Mouse (Mus musculus): ENCODE data around the gene Gm9833. TPM values are rescaled to one million over a fixed set of nuclear protein-coding genes. Genes with fewer than 3 reads are reported as not detected.

Gm9833 gene
- polyA plus RNA-seq, 1 experiment from 2014 or later = 0.95 TPM

- H3K27ac ChIP-seq (ENCODE audit: low read length) = no peak overlapping the region
- H3K27me3 ChIP-seq (replicated peaks; ENCODE audit: insufficient read depth, low read length) = no peaks in the 10 kb centered on the region
- ATAC-seq (no peak), DNase-seq (ENCODE audit: low spot score) (no peak)
- H3K4me2 ChIP-seq (replicated peaks; ENCODE audit: low read depth, low read length) = no peak overlapping the region
- TF ChIP-seq EP300 (IDR thresholded peaks at IDR 0.05) = no peak
- no peak for TF ChIP-seq CTCF (IDR thresholded peaks at IDR 0.05)
- no peaks in the 10 kb centered on the region for H3K4me1 ChIP-seq (ENCODE audit: insufficient read depth, low read depth, low read length)
- no peaks in the 10 kb centered on the region for H3K36me3 ChIP-seq (ENCODE audit: insufficient read depth, low read length)
- H3K4me3 ChIP-seq (ENCODE audit: low read depth, low read length) = no peak overlapping the region
- WGBS = 39% methylated on average over 6 of the region's 6 CpGs
- no peak overlapping the region for H3K9ac ChIP-seq (replicated peaks; ENCODE audit: low read depth)
- H3K9me3 ChIP-seq (ENCODE audit: low read length) = no peaks in the 10 kb centered on the region
These were observed 5.9 kb upstream of the Gm9833 start for GRCm38 (mm10) chr3:10081911-10082541.

- no peak for ATAC-seq
- no peak for DNase-seq (ENCODE audit: low spot score)
- Histone ChIP-seq H3K9me3 (ENCODE audit: low read length) (no peaks in the 10 kb centered on the region), H3K27ac (ENCODE audit: low read length) (no peak overlapping the region), H3K4me3 (ENCODE audit: low read depth, low read length) (no peak overlapping the region), H3K9ac (replicated peaks; ENCODE audit: low read depth) (no peak overlapping the region), H3K4me2 (replicated peaks; ENCODE audit: low read depth, low read length) (no peak overlapping the region), H3K4me1 (ENCODE audit: insufficient read depth, low read depth, low read length) (no peaks in the 10 kb centered on the region), H3K27me3 (replicated peaks; ENCODE audit: insufficient read depth, low read length) (no peaks in the 10 kb centered on the region), H3K36me3 (ENCODE audit: insufficient read depth, low read length) (no peaks in the 10 kb centered on the region)
- WGBS = 32% methylated on average over 4 of the region's 4 CpGs
- TF ChIP-seq CTCF (IDR thresholded peaks at IDR 0.05) (no peak), EP300 (IDR thresholded peaks at IDR 0.05) (no peak)
These were observed 5.3 kb upstream of the Gm9833 start for GRCm38 (mm10) chr3:10082545-10083062.

- H3K4me2 ChIP-seq (replicated peaks; ENCODE audit: low read depth, low read length) = no peak overlapping the region
- H3K27ac ChIP-seq (ENCODE audit: low read length) = no peak overlapping the region
- DNase-seq (ENCODE audit: low spot score) (peak; percentile 55), ATAC-seq (no peak)
- no peaks in the 10 kb centered on the region for H3K27me3 ChIP-seq (replicated peaks; ENCODE audit: insufficient read depth, low read length)
- TF ChIP-seq EP300 (IDR thresholded peaks at IDR 0.05) (no peak), CTCF (IDR thresholded peaks at IDR 0.05) (no peak)
- H3K9ac ChIP-seq (replicated peaks; ENCODE audit: low read depth) = no peak overlapping the region
- no peaks in the 10 kb centered on the region for H3K4me1 ChIP-seq (ENCODE audit: insufficient read depth, low read depth, low read length)
- H3K4me3 ChIP-seq (ENCODE audit: low read depth, low read length) = no peak overlapping the region
- H3K9me3 ChIP-seq (ENCODE audit: low read length) = no peaks in the 10 kb centered on the region
- 68% methylated on average over 3 of the region's 3 CpGs for WGBS
- no peaks in the 10 kb centered on the region for H3K36me3 ChIP-seq (ENCODE audit: insufficient read depth, low read length)
These were observed 3.8 kb upstream of the Gm9833 start for GRCm38 (mm10) chr3:10084102-10084501.

- Histone ChIP-seq H3K4me3 (ENCODE audit: low read depth, low read length) (no peak overlapping the region), H3K4me2 (replicated peaks; ENCODE audit: low read depth, low read length) (no peak overlapping the region), H3K27ac (ENCODE audit: low read length) (no peak overlapping the region), H3K4me1 (ENCODE audit: insufficient read depth, low read depth, low read length) (no peaks in the 10 kb centered on the region), H3K9me3 (ENCODE audit: low read length) (no peaks in the 10 kb centered on the region), H3K9ac (replicated peaks; ENCODE audit: low read depth) (no peak overlapping the region), H3K36me3 (ENCODE audit: insufficient read depth, low read length) (no peaks in the 10 kb centered on the region), H3K27me3 (replicated peaks; ENCODE audit: insufficient read depth, low read length) (no peaks in the 10 kb centered on the region)
- 53% methylated on average over 7 of the region's 7 CpGs for WGBS
- no peak; the same call in 1 of the 2 replicates for ATAC-seq
- TF ChIP-seq CTCF (IDR thresholded peaks at IDR 0.05) = no peak
- TF ChIP-seq EP300 (IDR thresholded peaks at IDR 0.05) = no peak
- DNase-seq (ENCODE audit: low spot score) = peak; percentile 49
These were observed 2.4 kb upstream of the Gm9833 start for GRCm38 (mm10) chr3:10085396-10086119.

- Histone ChIP-seq H3K9me3 (ENCODE audit: low read length) (no peaks in the 10 kb centered on the region), H3K4me3 (ENCODE audit: low read depth, low read length) (no peak overlapping the region), H3K36me3 (ENCODE audit: insufficient read depth, low read length) (no peaks in the 10 kb centered on the region), H3K27me3 (replicated peaks; ENCODE audit: insufficient read depth, low read length) (no peaks in the 10 kb centered on the region), H3K9ac (replicated peaks; ENCODE audit: low read depth) (no peak overlapping the region), H3K4me1 (ENCODE audit: insufficient read depth, low read depth, low read length) (no peaks in the 10 kb centered on the region; the same call in 1 of the 2 replicates), H3K27ac (ENCODE audit: low read length) (no peak overlapping the region), H3K4me2 (replicated peaks; ENCODE audit: low read depth, low read length) (no peak overlapping the region)
- 87% methylated on average over 8 of the region's 8 CpGs for WGBS
- TF ChIP-seq EP300 (IDR thresholded peaks at IDR 0.05) (no peak), CTCF (IDR thresholded peaks at IDR 0.05) (no peak)
- DNase-seq (ENCODE audit: low spot score) (no peak), ATAC-seq (no peak)
These were observed 399 bp upstream of the Gm9833 start for GRCm38 (mm10) chr3:10087511-10087910.

- Histone ChIP-seq H3K36me3 (ENCODE audit: insufficient read depth, low read length) (no peaks in the 10 kb centered on the region), H3K27me3 (replicated peaks; ENCODE audit: insufficient read depth, low read length) (no peaks in the 10 kb centered on the region), H3K9me3 (ENCODE audit: low read length) (no peaks in the 10 kb centered on the region), H3K4me2 (replicated peaks; ENCODE audit: low read depth, low read length) (no peak overlapping the region), H3K27ac (ENCODE audit: low read length) (no peak overlapping the region), H3K9ac (replicated peaks; ENCODE audit: low read depth) (no peak overlapping the region), H3K4me3 (ENCODE audit: low read depth, low read length) (no peak overlapping the region), H3K4me1 (ENCODE audit: insufficient read depth, low read depth, low read length) (no peaks in the 10 kb centered on the region; the same call in 1 of the 2 replicates)
- peak; percentile 29 for DNase-seq (ENCODE audit: low spot score)
- no peak for TF ChIP-seq EP300 (IDR thresholded peaks at IDR 0.05)
- no peak for TF ChIP-seq CTCF (IDR thresholded peaks at IDR 0.05)
- peak; percentile 50; the same call in 1 of the 2 replicates for ATAC-seq
- WGBS = 30% methylated on average over 6 of the region's 6 CpGs
These were observed 3.8 kb downstream of the Gm9833 start for GRCm38 (mm10) chr3:10091616-10092140.
